Mouse (Mus musculus) heart, postnatal 36 days (tissue): ENCODE data around the gene Fahd2a. TPM values are rescaled to one million over a fixed set of nuclear protein-coding genes. Genes with fewer than 3 reads are reported as not detected.

ENCODE experiments used
- DNase-seq, 2 experiments: peaks; one replicate each; pipeline ENCODE4 v3.0.0; 2021 to 2022
- intact Hi-C: fragments of 180-260 bp; cut with DNase I; formaldehyde crosslinking; loops from one replicate; pipeline ENCODE4 v1.15.1; 2025
- total RNA-seq, 2 experiments: library from RNA; stranded (reverse); gene quantifications; 2 replicates each; pipeline ENCODE4 v1.2.3; 2021

The Fahd2a gene
- total RNA-seq, 2 experiments from 2014 or later, result 34.1 to 44.3 TPM

DNA sequence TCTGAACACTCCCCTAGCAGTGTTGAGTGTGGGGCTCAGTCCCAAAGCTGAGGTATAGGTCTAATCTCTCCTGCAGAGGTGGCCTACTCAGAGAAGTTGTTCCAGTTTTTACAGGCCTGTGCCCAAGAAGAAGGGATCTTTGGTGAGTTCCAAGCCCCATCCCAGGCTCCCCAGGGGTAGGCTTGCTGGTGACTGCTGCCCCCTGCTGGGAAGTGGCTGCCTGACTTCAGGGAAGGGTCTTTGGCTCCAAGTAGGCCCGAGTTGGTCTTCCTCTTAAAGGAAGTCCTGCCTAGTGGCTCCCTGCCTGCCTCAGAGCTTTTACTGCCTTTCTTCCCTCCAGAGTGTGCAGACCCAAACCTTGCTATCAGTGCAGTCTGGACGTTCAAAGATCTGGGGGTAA, 9.2 kb downstream of the Fahd2a start:
- intact Hi-C loops, result no loop called here
- peak; percentile 12 to 30 for DNase-seq

DNA sequence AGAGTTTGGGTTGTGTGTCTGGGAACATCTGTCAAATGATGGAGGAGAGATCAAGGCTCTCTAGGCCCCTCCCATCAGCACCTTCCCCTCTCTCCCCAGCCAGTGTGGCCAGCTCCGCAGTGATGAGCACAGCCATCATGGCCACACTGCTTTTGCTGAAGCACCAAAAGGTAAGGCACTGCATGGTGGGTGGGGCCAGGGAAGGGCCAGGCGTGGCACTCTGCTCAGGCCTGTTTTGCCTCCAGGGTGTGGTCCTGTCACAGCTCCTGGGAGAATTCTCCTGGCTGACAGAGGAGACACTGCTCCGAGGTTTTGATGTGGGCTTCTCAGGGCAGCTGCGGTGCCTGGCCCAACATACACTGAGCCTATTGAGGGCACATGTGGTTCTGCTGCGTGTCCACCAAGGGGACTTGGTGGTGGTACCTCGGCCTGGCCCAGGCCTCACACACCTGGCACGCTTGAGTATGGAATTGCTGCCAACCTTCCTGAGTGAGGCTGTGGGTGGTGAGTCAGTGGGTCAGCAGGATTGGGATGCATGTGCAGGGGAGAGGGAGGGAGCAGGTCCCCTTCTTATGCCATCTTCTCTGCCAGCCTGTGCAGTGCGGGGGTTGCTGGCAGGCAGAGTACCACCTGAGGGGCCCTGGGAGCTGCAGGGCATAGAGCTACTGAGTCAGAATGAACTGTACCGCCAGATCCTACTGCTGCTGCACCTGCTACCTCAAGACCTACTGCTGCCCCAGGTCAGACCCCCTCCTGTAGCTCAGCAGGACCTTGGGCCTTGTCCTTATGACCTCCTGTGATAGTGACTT, 10.7 kb downstream of the Fahd2a start:
- intact Hi-C loops, result no loop called here
- no peak for DNase-seq

DNA sequence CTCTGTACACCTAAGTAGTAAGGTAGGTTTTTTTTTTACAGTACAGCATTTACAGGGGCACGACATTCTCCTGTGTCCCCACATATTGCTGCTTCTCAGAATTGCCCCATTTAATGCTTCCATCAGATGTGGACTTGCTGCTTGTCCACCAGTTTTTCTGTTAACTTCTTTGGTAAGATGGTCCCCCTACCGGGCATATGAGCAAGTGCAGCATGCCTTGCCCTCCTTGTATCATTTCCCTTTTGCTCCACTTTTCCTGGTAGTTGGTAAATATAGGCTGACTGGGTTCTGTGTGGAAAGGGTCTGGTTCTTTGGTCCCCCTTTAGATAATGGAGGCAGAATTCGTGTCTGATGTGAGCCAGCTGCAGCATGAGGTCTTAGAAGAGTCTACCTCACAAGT, 14.1 kb downstream of the Fahd2a start:
- DNase-seq, result peak; percentile 32 to 42
- intact Hi-C loops, result loop anchor here (1.0 kb wide), 1 partner anchor 68 kb away; no protein-coding TSS in a partner anchor

DNA sequence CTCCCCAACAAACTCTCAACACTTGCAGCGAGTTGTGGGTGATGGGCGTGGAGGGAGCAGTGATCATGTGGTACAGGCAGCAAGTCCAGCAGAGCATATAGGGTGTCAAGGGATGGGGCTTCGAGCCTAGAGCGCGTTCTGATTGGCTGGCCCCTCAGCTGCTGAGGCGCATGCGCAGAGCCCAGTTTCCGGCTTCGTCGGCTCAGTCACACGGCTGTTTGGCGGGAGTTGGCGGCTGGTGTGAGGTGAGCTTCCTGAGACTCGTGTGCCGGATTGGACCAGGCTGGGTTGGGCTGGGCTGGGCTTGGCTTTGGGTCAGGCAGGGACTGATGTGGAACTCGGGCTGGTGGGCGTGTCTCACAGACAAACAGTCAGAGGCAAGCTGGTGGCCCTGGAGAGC, 19.4 kb downstream of the Fahd2a start, which contains the start of gene Gpat2:
Gene Gpat2, plus strand, starts transcription at position 223 of the 400 bp plus-strand sequence.
- intact Hi-C loops, result no loop called here
- DNase-seq, result no peak

DNA sequence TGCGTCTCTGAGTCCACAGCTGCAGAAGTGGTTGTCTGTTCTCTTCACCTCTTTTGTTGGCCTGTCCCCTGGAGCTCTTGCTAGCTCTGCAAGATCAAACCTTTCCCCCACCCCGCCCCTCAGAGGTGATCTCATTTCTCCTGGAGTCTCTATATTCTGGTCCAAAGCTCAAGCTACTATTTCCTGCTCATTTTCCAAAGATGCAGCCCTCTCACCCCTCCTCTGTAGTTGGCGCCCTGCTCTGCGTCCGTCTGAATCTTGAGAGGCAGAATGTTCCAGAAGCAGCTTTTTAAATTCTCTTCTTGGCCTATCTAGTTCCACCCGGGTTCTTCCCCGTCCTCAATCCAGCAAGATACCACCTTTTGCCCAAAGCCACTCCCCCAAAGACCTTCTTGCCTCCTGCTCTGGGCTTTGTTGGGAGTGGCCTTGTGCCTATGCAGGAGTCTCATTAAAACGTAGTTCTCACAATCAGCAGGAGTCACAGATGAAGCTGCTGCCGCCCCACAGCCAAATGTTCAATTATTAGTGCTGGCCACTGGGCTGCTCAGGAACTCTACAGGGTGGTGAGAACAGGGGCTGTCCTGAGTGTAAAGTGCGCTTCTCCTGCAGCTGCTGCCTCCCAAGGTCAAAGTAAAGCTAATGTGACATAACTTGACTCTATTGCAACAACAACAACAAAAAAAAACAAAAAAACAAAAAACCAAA, 25.9 kb downstream of the Fahd2a start:
- intact Hi-C loops, result no loop called here
- no peak for DNase-seq

DNA sequence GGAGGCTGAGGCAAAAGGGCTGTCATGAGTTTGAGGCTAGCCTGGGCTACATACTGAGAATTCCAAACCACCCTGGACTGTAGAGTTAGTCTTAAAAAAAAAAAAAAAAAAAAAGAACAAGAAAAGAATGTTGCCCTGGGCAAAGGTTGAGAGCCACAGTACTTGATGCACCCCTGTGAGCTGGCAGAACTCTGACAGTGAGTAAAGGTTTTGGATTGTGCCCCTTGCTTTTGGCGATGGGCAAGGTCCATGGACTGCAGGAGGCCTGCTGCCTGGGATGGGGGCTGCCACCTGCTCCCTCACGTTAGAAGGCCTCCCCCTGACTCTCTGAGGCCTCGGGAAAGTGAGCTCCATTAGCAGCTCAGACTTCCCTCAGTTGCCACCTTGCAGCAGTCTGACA, 27.7 kb downstream of the Fahd2a start:
- intact Hi-C loops, result no loop called here
- no peak for DNase-seq

DNA sequence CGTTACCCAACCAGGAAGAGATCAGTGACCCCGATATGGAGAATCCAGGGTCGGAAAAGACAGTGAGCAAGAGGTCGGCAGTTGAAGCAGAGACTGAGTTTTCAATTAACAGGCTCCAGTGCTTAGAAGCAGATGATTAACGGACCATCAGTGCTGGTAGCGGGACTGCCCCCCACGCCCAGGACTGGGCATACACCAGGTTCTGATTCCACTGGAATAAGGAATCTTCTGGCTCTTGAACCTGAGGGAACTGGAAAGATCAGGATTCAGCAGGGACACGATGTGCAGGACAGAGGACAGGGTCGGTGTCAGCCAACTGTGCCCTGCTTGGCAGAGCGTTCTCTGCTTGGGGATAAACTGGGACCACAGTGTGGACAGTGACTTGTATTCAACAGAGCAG, 28.6 kb downstream of the Fahd2a start:
- DNase-seq, result no peak
- intact Hi-C loops, result no loop called here

DNA sequence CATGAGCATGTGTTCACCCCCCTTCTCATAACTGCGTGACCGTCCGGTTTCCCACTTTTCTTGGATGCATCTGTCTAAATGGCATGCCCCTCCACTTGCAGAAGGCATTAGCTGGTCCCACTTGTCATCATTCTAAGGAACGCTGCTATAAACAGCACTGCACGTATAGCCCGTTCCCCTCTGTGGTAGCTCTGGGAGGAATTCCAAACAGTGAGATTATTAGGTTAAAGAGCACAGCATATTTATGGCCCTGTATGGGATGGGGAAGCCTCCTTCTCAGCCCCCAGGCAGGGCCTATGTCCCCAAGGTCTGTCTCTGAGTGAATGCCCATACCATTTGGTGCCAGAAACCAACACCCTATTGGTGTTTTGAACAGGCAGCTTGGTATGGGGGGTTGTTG, 33.2 kb downstream of the Fahd2a start:
- intact Hi-C loops, result no loop called here
- DNase-seq, result no peak

DNA sequence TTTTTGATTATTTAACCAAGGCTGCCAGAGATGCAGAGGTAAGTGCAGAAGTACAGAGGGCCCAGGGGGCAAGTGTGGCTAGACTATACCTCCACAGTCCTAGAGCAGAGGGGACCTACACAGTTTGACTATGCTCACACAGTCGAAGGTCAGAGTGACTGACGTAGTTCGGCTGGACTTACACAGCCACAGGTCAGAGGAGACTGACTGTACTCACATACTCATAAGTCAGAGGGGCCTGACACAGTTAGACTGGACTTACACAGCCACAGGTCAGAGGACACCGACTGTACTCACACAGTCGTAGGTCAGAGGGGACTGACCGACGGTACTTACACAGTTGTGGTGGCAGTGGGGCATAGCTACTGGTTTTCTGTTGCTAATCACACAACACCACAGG, 45.6 kb downstream of the Fahd2a start:
- intact Hi-C loops, result no loop called here
- no peak for DNase-seq

DNA sequence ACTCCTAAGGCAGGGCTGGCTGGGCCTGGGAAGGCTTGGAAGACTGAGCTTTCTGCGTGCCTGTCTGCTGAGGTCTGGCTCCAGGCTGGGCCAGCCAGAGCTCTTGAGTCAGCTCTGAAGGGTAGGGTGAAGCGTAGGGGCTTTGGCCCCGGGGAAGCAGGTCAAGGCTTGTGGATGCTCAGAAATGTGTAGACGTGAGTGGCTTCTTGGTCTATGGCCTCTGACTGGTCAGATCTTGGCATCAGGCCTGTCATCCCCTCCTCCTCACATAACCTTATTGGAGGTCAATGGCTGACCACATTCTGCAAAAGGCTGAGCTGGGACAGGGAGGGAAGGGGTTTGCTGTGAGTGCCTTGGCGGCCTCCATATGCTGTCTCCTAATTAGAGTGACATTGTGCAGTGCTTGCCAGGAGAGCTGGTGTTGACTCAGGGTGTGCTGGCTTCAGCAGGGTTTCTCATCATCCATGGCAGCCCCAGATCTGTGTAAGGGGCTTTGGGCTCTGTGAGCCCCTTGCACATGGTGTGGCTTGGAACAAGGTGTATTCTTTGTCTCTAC, 49.7 kb downstream of the Fahd2a start:
- intact Hi-C loops, result no loop called here
- no peak for DNase-seq

DNA sequence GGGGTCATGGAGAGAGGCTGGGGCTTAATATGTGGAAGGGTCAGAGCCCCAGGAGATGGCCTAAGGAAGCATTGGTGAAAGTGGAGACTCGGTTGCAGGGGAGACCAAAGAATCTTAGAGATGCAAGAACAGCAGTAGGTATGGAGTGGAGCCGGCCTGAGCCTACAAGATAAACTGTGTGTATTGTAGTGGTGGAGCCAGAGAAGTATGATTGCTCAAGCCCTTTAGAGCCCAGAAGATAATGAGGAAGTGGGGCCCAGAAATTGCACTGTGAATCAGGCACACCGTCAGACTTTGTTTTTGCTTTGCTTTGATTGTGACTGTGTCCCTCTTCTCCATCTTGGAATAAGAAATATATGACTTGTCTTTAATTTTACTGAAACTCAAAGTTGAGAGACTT, 53.0 kb downstream of the Fahd2a start:
- intact Hi-C loops, result no loop called here

DNA sequence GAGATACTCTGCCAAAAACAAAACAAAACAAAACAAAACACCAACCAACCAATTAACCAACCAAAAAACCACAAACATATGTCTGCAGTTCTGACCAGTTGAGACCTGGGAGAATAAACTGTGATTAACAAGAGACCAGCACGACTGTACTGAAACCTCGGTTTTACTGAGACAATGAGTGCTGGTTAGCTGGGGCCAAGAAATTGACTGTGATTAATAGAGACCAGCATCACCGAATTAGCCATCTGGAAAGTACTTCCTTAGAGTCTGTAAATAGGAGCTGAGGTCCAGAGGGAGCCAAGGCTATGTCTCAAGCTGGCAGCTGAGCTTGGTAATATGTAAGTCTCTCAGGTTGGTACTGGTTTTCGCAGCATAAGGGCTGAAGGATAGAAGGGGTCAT, 53.5 kb downstream of the Fahd2a start:
- no peak for DNase-seq
- intact Hi-C loops, result no loop called here

More for the DNA sequence above, 53.0 kb downstream of the Fahd2a start:
- DNase-seq, result no peak

DNA sequence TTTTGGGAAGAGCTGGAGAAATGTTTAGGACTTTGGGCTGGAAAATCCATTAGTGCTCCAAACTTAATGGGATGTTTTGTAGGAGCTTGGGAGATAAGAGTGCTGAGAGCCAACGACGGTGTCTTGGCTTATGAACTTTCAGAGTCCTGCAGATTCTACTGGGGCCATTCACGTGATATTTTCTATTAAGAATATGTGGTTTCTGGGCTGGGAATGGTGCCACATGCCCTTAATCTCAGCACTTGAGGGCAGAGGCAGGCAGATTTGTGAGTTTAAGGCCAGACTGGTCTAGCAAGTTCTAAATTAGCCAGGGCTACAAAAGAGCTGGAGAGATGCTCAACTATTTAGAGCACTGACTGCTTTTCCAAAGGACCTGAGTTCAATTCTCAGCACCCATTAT, 54.0 kb downstream of the Fahd2a start:
- no peak for DNase-seq
- intact Hi-C loops, result no loop called here

DNA sequence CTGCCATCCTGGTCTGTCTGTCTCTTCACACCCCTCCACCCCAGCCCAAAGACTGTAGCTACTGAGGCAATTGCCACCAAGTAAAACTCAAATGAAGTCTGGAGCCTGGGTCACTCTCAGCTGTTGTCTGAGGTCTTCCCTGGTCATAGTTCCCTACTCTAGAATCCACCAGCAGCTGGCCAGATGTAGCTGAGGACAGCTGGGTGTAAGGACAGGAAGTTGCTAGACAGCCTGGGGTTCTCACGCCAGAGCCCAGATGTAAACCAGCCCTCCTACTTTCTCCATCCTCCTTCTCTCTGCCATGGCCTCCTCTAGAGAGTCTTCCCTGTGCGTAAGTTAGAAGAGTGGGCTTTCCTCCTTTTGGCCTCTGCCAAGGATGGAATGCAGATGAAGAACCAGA, 56.8 kb downstream of the Fahd2a start:
- intact Hi-C loops, result no loop called here
- no peak for DNase-seq

Other genes starting within 250 kb of the Fahd2a start
- gene 1810024B03Rik, start 236.3 kb downstream of the Fahd2a start, total RNA-seq, result under 1 TPM; 0.17 to 0.38 TPM
- gene Snrnp200, start 236.2 kb downstream of the Fahd2a start, total RNA-seq, result 10 to 100 TPM; 64.8 to 71.2 TPM
- 10 to 100 TPM; 60.5 to 63.5 TPM for gene Ciao1, start 196.7 kb downstream of the Fahd2a start, total RNA-seq
- 10 to 100 TPM; 27.9 to 28.3 TPM for gene Tmem127, start 196.7 kb downstream of the Fahd2a start, total RNA-seq
- 100 to 1,000 TPM; 157 to 170 TPM for gene Stard7, start 174.3 kb downstream of the Fahd2a start, total RNA-seq
- under 1 TPM; 0.36 to 0.38 TPM for gene Dusp2, start 108.4 kb downstream of the Fahd2a start, total RNA-seq
- gene Astl, start 105.9 kb downstream of the Fahd2a start, total RNA-seq, result not detected
- gene Adra2b, start 81.4 kb downstream of the Fahd2a start, total RNA-seq, result 1 to 10 TPM in 1 of 2 experiments, under 1 TPM in 1; 0.80 to 1.2 TPM
- gene Gpat2, start 19.4 kb downstream of the Fahd2a start, total RNA-seq, result not detected
- gene Kcnip3, start 77.5 kb upstream of the Fahd2a start, total RNA-seq, result 1 to 10 TPM in 1 of 2 experiments, under 1 TPM in 1; 0.94 to 1.9 TPM
- under 1 TPM in 1 of 2 experiments, not detected in 1; 0.81 TPM for gene Prom2, start 96.9 kb upstream of the Fahd2a start, total RNA-seq
- 1 to 10 TPM; 1.3 to 1.6 TPM for gene Zfp661, start 142.5 kb upstream of the Fahd2a start, total RNA-seq
- gene Mrps5, start 142.7 kb upstream of the Fahd2a start, total RNA-seq, result 10 to 100 TPM; 95.9 to 98.5 TPM
- 1 to 10 TPM; 5.4 to 9.3 TPM for gene Mal, start 212.1 kb upstream of the Fahd2a start, total RNA-seq